Mouse (Mus musculus) hindbrain, embryonic 16.5 days (tissue): Measurements from ENCODE around the gene Endod1. TPM values are rescaled to one million over a fixed set of nuclear protein-coding genes. Genes with fewer than 3 reads are reported as not detected.

Source experiments
- ATAC-seq: fragments of 200-750 bp; cut with Nextera tagmentation; 2 replicates; pipeline ENCODE4 v1.8.0; 2017; ENCODE audit warnings: moderate TSS enrichment, moderate library complexity
- H3K27ac ChIP-seq: fragments of 300-500 bp; sonication (generic); 2 replicates; pipeline ENCODE4 v1.5.1; 2014; ENCODE audit warnings: low read depth, mild to moderate bottlenecking, control low read depth, low read length, moderate library complexity
- H3K27me3 ChIP-seq: fragments of 300-500 bp; sonication (generic); replicated peaks from 2 replicates; pipeline ENCODE4 v1.6.1; 2014; ENCODE audit warnings: low read length; ENCODE audit not compliant: control insufficient read depth, insufficient read depth
- H3K36me3 ChIP-seq: fragments of 300-500 bp; sonication (generic); 2 replicates; pipeline ENCODE4 v1.6.1; 2014; ENCODE audit warnings: mild to moderate bottlenecking, low read length, moderate library complexity, mixed read lengths; ENCODE audit not compliant: control insufficient read depth, insufficient read depth
- H3K4me1 ChIP-seq: fragments of 300-500 bp; sonication (generic); 2 replicates; pipeline ENCODE4 v1.6.1; 2014; ENCODE audit warnings: low read depth, low read length; ENCODE audit not compliant: control insufficient read depth, insufficient read depth
- H3K4me2 ChIP-seq: fragments of 300-500 bp; sonication (generic); 2 replicates; pipeline ENCODE4 v1.6.1; 2014; ENCODE audit warnings: mild to moderate bottlenecking, low read length, control low read depth, moderate library complexity
- H3K4me3 ChIP-seq: fragments of 300-500 bp; sonication (generic); 2 replicates; pipeline ENCODE4 v1.5.1; 2014; ENCODE audit warnings: mild to moderate bottlenecking, low read length, control low read depth, moderate library complexity
- H3K9ac ChIP-seq: fragments of 300-500 bp; sonication (generic); 2 replicates; pipeline ENCODE4 v1.6.1; 2014; ENCODE audit warnings: low read depth, mild to moderate bottlenecking, control low read depth, low read length, moderate library complexity
- H3K9me3 ChIP-seq: fragments of 300-500 bp; sonication (generic); 2 replicates; pipeline ENCODE4 v1.6.1; 2014; ENCODE audit warnings: mild to moderate bottlenecking, low read length, moderate library complexity; ENCODE audit not compliant: control insufficient read depth
- WGBS: fragments of 180-500 bp; shearing (Covaris S2); extraction: QIAGEN DNeasy Blood & Tissue Kit; methylation state at CpG from one replicate; pipeline ENCODE4 v1.1.7; 2014; 5-methylcytosine and 5-hydroxymethylcytosine counted together
- polyA plus RNA-seq: library from polyadenylated mRNA; unstranded; fragments of >200 nt; fragmentation: Nextera tagmentation; extraction: Ambion mirVana; gene quantifications from 2 replicates; pipeline ENCODE4 v1.2.1, GENCODE M21; 2015

Endod1 gene
- polyA plus RNA-seq, 1 experiment from 2014 or later: 44.9 TPM

- Histone ChIP-seq H3K27ac (no peak overlapping the region), H3K9ac (no peak overlapping the region), H3K4me3 (no peak overlapping the region), H3K9me3 (no peaks in the 10 kb centered on the region), H3K36me3 (no peaks in the 10 kb centered on the region), H3K4me1 (no peaks in the 10 kb centered on the region), H3K4me2 (no peak overlapping the region), H3K27me3 (no peaks in the 10 kb centered on the region)
- whole genome bisulfite sequencing: 97% methylated on average over 4 of the region's 4 CpGs
- no peak for ATAC-seq
Observed at GRCm38 (mm10) chr9:14367850-14368249, 13.5 kb downstream of the Endod1 start.

GRCm38 (mm10) chr9:14365481-14366125 is 15.7 kb downstream of the Endod1 start:
- H3K27ac ChIP-seq: no peak overlapping the region
- H3K9me3 ChIP-seq: no peaks in the 10 kb centered on the region
- no peaks in the 10 kb centered on the region for H3K36me3 ChIP-seq
- 74% methylated on average over 4 of the region's 4 CpGs for WGBS
- H3K4me3 ChIP-seq: no peak overlapping the region
- no peaks in the 10 kb centered on the region for H3K4me1 ChIP-seq
- no peak for ATAC-seq
- H3K4me2 ChIP-seq: no peak overlapping the region
- H3K9ac ChIP-seq: no peak overlapping the region
- H3K27me3 ChIP-seq: no peaks in the 10 kb centered on the region

DNA sequence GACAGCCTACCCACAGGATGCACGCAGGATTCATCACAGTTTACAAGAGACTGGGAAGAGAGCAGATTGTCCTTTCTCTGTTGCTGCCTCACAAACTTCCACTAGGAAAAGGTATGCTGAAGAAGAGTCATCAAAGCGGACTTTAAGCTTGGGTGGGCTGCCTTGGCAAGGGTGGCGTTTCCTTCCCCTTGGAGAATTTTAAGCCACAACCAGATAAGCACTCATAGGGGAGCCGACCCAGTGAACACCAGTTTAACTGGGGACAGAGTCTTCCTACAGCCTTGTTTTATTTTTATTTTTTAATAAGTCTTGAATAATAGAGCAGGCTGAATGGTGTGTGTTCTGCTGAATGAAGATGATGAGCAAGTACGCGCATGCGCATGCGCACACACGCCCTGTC is 16.6 kb downstream of the Endod1 start:
- no peak for ATAC-seq
- Histone ChIP-seq H3K27me3 (no peaks in the 10 kb centered on the region), H3K9ac (no peak overlapping the region), H3K4me3 (no peak overlapping the region), H3K4me1 (no peaks in the 10 kb centered on the region), H3K4me2 (no peak overlapping the region), H3K27ac (no peak overlapping the region), H3K9me3 (no peaks in the 10 kb centered on the region), H3K36me3 (no peaks in the 10 kb centered on the region)
- 95% methylated on average over 9 of the region's 9 CpGs for WGBS

DNA sequence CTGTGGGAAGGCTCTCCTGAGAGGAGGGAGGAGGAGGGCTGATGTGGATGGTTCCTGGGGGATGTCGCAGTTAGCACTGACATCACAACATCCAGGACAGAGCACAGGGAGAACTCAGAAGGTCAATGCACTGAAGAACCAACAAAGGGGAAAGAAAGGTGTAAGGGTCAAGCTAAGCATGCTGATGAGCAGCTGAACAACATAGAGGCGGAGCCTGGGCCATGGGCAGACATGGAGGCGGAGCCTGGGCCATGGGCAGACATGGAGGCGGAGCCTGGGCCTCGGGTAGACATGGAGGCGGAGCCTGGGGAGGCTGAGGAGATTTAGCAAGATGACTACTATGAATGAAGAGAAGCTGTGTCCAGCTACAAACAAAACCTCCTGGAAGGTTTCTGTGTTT is 17.8 kb downstream of the Endod1 start:
- Histone ChIP-seq H3K36me3 (no peaks in the 10 kb centered on the region), H3K4me3 (no peak overlapping the region), H3K27ac (no peak overlapping the region), H3K9me3 (no peaks in the 10 kb centered on the region), H3K4me2 (no peak overlapping the region), H3K4me1 (no peaks in the 10 kb centered on the region), H3K9ac (no peak overlapping the region), H3K27me3 (no peaks in the 10 kb centered on the region)
- no peak for ATAC-seq
- 81% methylated on average over 6 of the region's 6 CpGs for WGBS

- peaks cover 3% of the 10 kb centered on the region for H3K36me3 ChIP-seq
- no peak for ATAC-seq
- H3K9me3 ChIP-seq: no peaks in the 10 kb centered on the region
- no peak overlapping the region for H3K9ac ChIP-seq
- no peaks in the 10 kb centered on the region for H3K4me1 ChIP-seq
- no peak overlapping the region for H3K4me2 ChIP-seq
- H3K27ac ChIP-seq: no peak overlapping the region
- no peak overlapping the region for H3K4me3 ChIP-seq
- 87% methylated on average over 8 of the region's 8 CpGs for WGBS
- H3K27me3 ChIP-seq: no peaks in the 10 kb centered on the region
Observed at GRCm38 (mm10) chr9:14362068-14362768, 19.1 kb downstream of the Endod1 start.

- Histone ChIP-seq H3K27ac (no peak overlapping the region), H3K36me3 (peaks cover 11% of the 10 kb centered on the region), H3K9ac (no peak overlapping the region), H3K9me3 (no peaks in the 10 kb centered on the region), H3K27me3 (no peaks in the 10 kb centered on the region), H3K4me3 (no peak overlapping the region), H3K4me1 (no peaks in the 10 kb centered on the region), H3K4me2 (no peak overlapping the region)
- 90% methylated on average over 4 of the region's 4 CpGs for WGBS
- no peak for ATAC-seq
Observed at GRCm38 (mm10) chr9:14357033-14357432, 24.3 kb downstream of the Endod1 start.

DNA sequence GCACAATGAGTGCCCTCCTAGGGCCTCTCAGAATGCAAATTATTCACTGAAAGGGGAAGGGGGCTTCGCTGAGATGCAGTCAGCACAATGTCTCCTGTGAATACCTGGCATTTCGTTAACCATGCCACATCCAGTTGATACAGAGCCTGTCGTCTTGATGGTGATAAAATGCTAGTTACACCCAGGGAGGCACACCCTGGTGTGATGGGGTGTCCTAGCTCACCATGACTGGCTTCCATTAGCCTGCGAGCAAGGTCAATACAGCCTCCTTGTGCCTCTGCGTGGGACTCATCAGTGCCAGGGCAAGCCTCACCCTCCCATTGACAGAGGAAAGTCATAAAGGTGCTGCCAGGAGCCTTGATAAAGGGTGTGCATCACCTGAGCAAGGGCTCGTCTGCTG is 26.5 kb downstream of the Endod1 start:
- no peak overlapping the region for H3K27ac ChIP-seq
- no peak overlapping the region for H3K4me2 ChIP-seq
- WGBS: 43% methylated on average over 6 of the region's 6 CpGs
- no peak overlapping the region for H3K4me3 ChIP-seq
- H3K36me3 ChIP-seq: peaks cover 11% of the 10 kb centered on the region
- no peaks in the 10 kb centered on the region for H3K4me1 ChIP-seq
- H3K9ac ChIP-seq: no peak overlapping the region
- ATAC-seq: no peak
- H3K27me3 ChIP-seq: no peaks in the 10 kb centered on the region
- no peaks in the 10 kb centered on the region for H3K9me3 ChIP-seq

- Histone ChIP-seq H3K9me3 (no peaks in the 10 kb centered on the region), H3K4me2 (no peak overlapping the region), H3K27me3 (no peaks in the 10 kb centered on the region), H3K9ac (no peak overlapping the region), H3K4me1 (no peaks in the 10 kb centered on the region), H3K27ac (no peak overlapping the region), H3K4me3 (no peak overlapping the region), H3K36me3 (peaks cover 10% of the 10 kb centered on the region)
- 86% methylated on average over 1 of the region's 1 CpGs for WGBS
- ATAC-seq: no peak
Observed at GRCm38 (mm10) chr9:14352337-14352736, 29.0 kb downstream of the Endod1 start.

- H3K36me3 ChIP-seq: no peaks in the 10 kb centered on the region
- no peak for ATAC-seq
- no peaks in the 10 kb centered on the region for H3K4me1 ChIP-seq
- 65% methylated on average over 2 of the region's 2 CpGs for WGBS
- H3K9me3 ChIP-seq: no peaks in the 10 kb centered on the region
- H3K9ac ChIP-seq: no peak overlapping the region
- no peak overlapping the region for H3K27ac ChIP-seq
- H3K27me3 ChIP-seq: no peaks in the 10 kb centered on the region
- H3K4me2 ChIP-seq: no peak overlapping the region
- H3K4me3 ChIP-seq: no peak overlapping the region
Observed at GRCm38 (mm10) chr9:14350787-14351186, 30.5 kb downstream of the Endod1 start.
